Mouse (Mus musculus): ENCODE measurements around the gene Abcb10. TPM values are rescaled to one million over a fixed set of nuclear protein-coding genes. Genes with fewer than 3 reads are reported as not detected.
"Not testable (repeated sequence)": the region's sequence is repeated elsewhere in the genome, so short reads cannot be mapped to it uniquely, and the experiment has no call there.

Gene Abcb10
- polyA plus RNA-seq (2015; fragmentation: Nextera tagmentation; extraction: Ambion mirVana): 14.2 and 17.7 TPM in 2 replicates

GRCm38 (mm10) chr8:123982826-123983400 is at the start of gene Abcb10:
Gene Abcb10, minus strand, starts transcription at chr8:123983122.
- Histone ChIP-seq H3K4me3 (peak within 1 kb of the TSS; percentile 85), H3K27ac (peak within 1 kb of the TSS; percentile 78), H3K4me2 (peak within 1 kb of the TSS; percentile 90), H3K27me3 (no peaks in the 10 kb centered on the region), H3K9ac (peak within 1 kb of the TSS; percentile 59), H3K9me3 (no peaks in the 10 kb centered on the region), H3K36me3 (no peaks in the 10 kb centered on the region), H3K4me1 (peaks cover 14% of the 10 kb centered on the region)
- peak; percentile 94 for ATAC-seq (ENCODE audit: insufficient number of reproducible peaks, low FRiP score, low TSS enrichment, low read depth)
- WGBS: under 1% methylated on average over 43 of the region's 56 CpGs

DNA sequence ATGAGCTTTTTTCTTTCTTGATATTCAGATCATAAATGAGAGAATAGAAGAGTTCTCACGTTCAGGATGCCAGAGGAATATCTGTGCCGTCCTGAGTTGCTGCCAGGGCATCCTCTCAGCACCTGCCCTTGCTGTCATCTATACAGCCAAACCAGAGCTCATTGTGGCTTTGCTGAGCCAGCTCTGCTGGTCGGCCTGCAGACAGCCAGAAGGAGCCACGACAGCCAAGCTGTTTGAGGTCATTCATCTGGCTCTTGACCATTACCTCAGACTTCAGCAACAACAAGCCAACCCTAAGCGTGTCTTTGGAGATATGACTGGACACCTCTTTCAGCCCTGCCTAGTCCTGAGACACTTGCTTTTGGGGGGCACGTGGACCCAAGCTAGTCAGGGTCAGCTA is 44.9 kb upstream of the Abcb10 start:
- no peak overlapping the region for H3K4me3 ChIP-seq
- no peak for ATAC-seq (ENCODE audit: insufficient number of reproducible peaks, low FRiP score, low TSS enrichment, low read depth)
- H3K4me2 ChIP-seq: no peak overlapping the region
- peaks cover 71% of the 10 kb centered on the region for H3K36me3 ChIP-seq
- no peaks in the 10 kb centered on the region for H3K27me3 ChIP-seq
- H3K9me3 ChIP-seq: no peaks in the 10 kb centered on the region
- no peak overlapping the region for H3K9ac ChIP-seq
- WGBS: 95% methylated on average over 6 of the region's 6 CpGs
- H3K4me1 ChIP-seq: 0 out of 2 replicates have a peak, but pooled peaks cover 6% of the 10 kb centered on the region
- no peak overlapping the region for H3K27ac ChIP-seq

DNA sequence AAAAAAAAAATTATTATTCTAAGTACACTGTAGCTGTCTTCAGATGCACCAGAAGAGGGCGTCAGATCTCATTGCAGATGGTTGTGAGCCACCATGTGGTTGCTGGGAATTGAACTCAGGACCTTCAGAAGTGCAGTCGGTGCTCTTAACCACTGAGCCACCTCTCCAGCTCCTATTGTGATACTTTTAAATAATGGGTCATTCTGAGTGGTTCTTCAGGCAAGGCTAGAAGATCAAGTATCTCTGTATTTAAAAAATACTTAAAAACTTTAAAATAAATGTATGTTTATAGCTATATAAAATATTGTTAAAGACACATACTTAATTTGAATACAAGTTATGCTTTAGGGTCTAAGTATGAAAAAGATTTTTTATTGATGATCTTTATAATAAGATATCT is 43.3 kb upstream of the Abcb10 start:
- peaks cover 64% of the 10 kb centered on the region for H3K36me3 ChIP-seq
- not testable (repeated sequence) for H3K27ac ChIP-seq; H3K4me2 ChIP-seq; H3K9ac ChIP-seq; H3K4me1 ChIP-seq; ATAC-seq (ENCODE audit: insufficient number of reproducible peaks, low FRiP score, low TSS enrichment, low read depth); H3K9me3 ChIP-seq; H3K4me3 ChIP-seq; H3K27me3 ChIP-seq
- WGBS: 77% methylated on average over 2 of the region's 2 CpGs

DNA sequence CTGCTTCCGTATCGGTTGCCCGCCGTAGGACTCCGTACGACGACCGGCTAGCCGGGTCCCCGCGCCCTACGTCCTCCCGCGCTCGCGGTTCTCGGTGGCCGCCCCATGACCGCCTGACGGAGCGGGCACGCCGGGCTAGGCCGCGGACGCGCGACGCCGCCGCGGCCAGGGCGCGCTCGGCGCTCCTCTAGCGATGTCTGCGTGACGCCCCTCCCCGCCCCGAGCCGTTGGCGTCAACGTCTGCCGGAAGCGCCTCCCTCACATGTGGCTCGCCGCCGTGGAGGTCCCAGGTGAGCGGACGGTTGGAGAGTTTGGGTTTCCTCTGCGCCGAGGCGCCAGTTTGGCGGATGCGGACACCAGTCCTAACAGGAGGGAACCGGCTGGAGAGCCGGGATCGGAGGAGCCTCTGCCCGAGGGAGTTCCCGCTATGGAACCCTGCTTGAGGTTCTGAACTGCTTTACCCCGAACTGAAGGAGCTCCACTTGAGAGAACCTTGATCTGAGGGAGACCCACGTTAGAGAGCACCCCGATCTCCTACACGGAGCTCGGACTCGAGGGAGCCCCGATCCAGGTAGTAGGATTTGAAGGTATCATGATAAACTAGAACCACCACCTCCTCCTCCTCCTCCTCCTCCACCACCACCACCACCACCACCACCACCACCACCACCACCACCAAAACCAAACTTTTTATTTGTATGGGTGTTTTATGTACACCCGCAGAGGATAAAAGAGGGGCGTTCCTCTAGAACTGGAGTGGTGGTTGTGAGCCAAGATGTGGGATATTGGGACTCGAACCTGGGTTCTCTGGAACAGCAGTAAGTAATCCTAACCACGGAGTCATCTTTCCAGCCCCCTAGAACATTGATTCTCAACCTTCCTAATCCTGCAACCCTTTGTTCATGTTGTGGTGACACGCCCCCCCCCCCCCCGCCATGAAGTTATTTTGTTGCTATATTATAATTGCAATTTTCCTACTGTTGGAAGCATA is 38.6 kb upstream of the Abcb10 start, which contains the start of the genes Taf5l and Urb2:
Gene Taf5l (minus strand): TSS at position 161 of the 991 bp plus-strand sequence.
Gene Urb2 (plus strand): TSS at position 272 of the 991 bp plus-strand sequence.
- Histone ChIP-seq H3K4me1 (peaks cover 28% of the 10 kb centered on the region), H3K36me3 (peaks cover 20% of the 10 kb centered on the region), H3K9me3 (no peaks in the 10 kb centered on the region), H3K27ac (peak within 1 kb of the TSS; percentile 89), H3K4me2 (peak within 1 kb of the TSS; percentile 62), H3K27me3 (no peaks in the 10 kb centered on the region), H3K9ac (peak within 1 kb of the TSS; percentile 65), H3K4me3 (peak within 1 kb of the TSS; percentile 84)
- ATAC-seq (ENCODE audit: insufficient number of reproducible peaks, low FRiP score, low TSS enrichment, low read depth): peak; percentile 91
- WGBS: under 1% methylated on average over 72 of the region's 74 CpGs

GRCm38 (mm10) chr8:124020439-124021236 is 37.7 kb upstream of the Abcb10 start:
- peak; percentile 85 for ATAC-seq (ENCODE audit: insufficient number of reproducible peaks, low FRiP score, low TSS enrichment, low read depth)
- Histone ChIP-seq H3K9me3 (no peaks in the 10 kb centered on the region), H3K27me3 (no peaks in the 10 kb centered on the region), H3K4me2 (peak overlapping the region; percentile 59), H3K4me3 (peak overlapping the region; percentile 84), H3K9ac (peak overlapping the region; percentile 65), H3K4me1 (peaks cover 28% of the 10 kb centered on the region), H3K27ac (peak overlapping the region; percentile 89), H3K36me3 (peaks cover 15% of the 10 kb centered on the region)
- 1% methylated on average over 41 of the region's 87 CpGs for whole genome bisulfite sequencing

- Histone ChIP-seq H3K9ac (no peak overlapping the region), H3K27ac (no peak overlapping the region), H3K9me3 (no peaks in the 10 kb centered on the region), H3K4me2 (peak overlapping the region; percentile 59), H3K36me3 (peaks cover 8% of the 10 kb centered on the region), H3K4me1 (peaks cover 28% of the 10 kb centered on the region), H3K4me3 (peak overlapping the region; percentile 84), H3K27me3 (no peaks in the 10 kb centered on the region)
- ATAC-seq (ENCODE audit: insufficient number of reproducible peaks, low FRiP score, low TSS enrichment, low read depth): no peak
- 29% methylated on average over 13 of the region's 13 CpGs for WGBS
Measured at GRCm38 (mm10) chr8:124019782-124020181, 36.9 kb upstream of the Abcb10 start.

GRCm38 (mm10) chr8:124014751-124015150 is 31.8 kb upstream of the Abcb10 start:
- Histone ChIP-seq H3K9ac (no peak overlapping the region), H3K36me3 (peaks cover 4% of the 10 kb centered on the region), H3K4me3 (no peak overlapping the region), H3K9me3 (no peaks in the 10 kb centered on the region), H3K27me3 (no peaks in the 10 kb centered on the region), H3K4me2 (no peak overlapping the region), H3K27ac (no peak overlapping the region), H3K4me1 (peaks cover 11% of the 10 kb centered on the region)
- no peak for ATAC-seq (ENCODE audit: insufficient number of reproducible peaks, low FRiP score, low TSS enrichment, low read depth)
- WGBS: 76% methylated on average over 3 of the region's 3 CpGs

GRCm38 (mm10) chr8:124014299-124014698 is 31.4 kb upstream of the Abcb10 start:
- H3K36me3 ChIP-seq; H3K27me3 ChIP-seq; H3K4me3 ChIP-seq; ATAC-seq (ENCODE audit: insufficient number of reproducible peaks, low FRiP score, low TSS enrichment, low read depth); H3K4me1 ChIP-seq; H3K27ac ChIP-seq; H3K4me2 ChIP-seq; H3K9me3 ChIP-seq; H3K9ac ChIP-seq: not testable (repeated sequence)
- WGBS: 91% methylated on average over 7 of the region's 7 CpGs

DNA sequence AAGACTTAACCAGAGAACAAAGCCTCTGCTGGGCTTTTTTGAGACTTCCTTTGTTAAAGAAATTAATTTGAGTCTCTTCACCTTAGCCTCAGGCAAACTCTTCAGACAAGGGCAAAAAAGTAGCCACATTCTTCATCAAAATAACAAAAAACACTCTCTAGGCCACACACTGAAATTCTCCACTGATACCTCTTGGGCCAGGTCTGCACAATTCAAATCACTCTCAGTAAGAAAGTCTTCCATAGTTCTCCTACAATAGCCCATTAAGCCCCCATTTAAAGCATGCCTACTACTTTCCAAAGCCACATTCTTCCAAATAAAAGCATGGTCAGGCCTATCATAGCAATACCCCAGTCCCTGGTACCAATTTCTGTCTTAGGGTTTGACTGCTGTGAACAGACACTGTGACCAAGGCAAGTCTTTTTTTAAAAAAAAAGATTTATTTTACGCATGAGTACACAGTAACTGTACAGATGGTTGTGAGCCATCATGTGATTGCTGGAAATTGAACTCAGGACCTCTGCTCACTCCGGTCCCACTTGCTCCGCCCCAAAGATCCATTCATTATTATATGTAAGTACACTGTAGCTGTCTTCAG is 29.2 kb upstream of the Abcb10 start:
- peaks cover 29% of the 10 kb centered on the region for H3K36me3 ChIP-seq
- H3K4me3 ChIP-seq: no peak overlapping the region
- H3K4me2 ChIP-seq: no peak overlapping the region
- ATAC-seq (ENCODE audit: insufficient number of reproducible peaks, low FRiP score, low TSS enrichment, low read depth): no peak
- no peak overlapping the region for H3K27ac ChIP-seq
- no peaks in the 10 kb centered on the region for H3K4me1 ChIP-seq
- no peak overlapping the region for H3K9ac ChIP-seq
- no peaks in the 10 kb centered on the region for H3K9me3 ChIP-seq
- 94% methylated on average over 3 of the region's 3 CpGs for WGBS
- no peaks in the 10 kb centered on the region for H3K27me3 ChIP-seq

- H3K9me3 ChIP-seq: no peaks in the 10 kb centered on the region
- H3K4me3 ChIP-seq: no peak overlapping the region
- no peaks in the 10 kb centered on the region for H3K4me1 ChIP-seq
- H3K36me3 ChIP-seq: peaks cover 35% of the 10 kb centered on the region
- no peak overlapping the region for H3K4me2 ChIP-seq
- no peak for ATAC-seq (ENCODE audit: insufficient number of reproducible peaks, low FRiP score, low TSS enrichment, low read depth)
- no peak overlapping the region for H3K9ac ChIP-seq
- H3K27ac ChIP-seq: no peak overlapping the region
- H3K27me3 ChIP-seq: no peaks in the 10 kb centered on the region
- WGBS: 80% methylated on average over 3 of the region's 3 CpGs
Measured at GRCm38 (mm10) chr8:124011580-124011979, 28.7 kb upstream of the Abcb10 start.

DNA sequence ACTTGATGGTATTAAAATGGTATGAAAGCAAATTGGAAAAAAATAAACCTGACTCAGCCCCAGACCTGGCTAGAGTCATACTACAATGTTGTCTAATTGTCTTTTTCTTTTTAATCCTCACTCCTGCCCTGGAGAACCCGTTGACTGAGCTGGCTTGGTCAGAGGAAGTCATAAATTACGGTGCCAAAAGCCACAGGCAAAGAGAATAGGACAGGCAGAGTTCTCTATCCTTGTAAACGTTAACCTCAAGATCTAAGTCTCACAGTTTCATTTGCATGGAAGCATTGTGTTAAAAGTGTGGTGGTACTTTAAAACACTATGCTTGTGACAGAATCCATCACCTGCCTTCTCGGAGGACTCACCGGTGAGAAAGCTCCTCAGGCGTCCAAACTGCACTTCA is 24.9 kb upstream of the Abcb10 start:
- Histone ChIP-seq H3K9me3 (no peaks in the 10 kb centered on the region), H3K4me1 (no peaks in the 10 kb centered on the region), H3K4me3 (no peak overlapping the region), H3K4me2 (no peak overlapping the region), H3K27ac (no peak overlapping the region), H3K9ac (no peak overlapping the region), H3K27me3 (no peaks in the 10 kb centered on the region), H3K36me3 (peaks cover 72% of the 10 kb centered on the region)
- WGBS: 59% methylated on average over 6 of the region's 6 CpGs
- no peak for ATAC-seq (ENCODE audit: insufficient number of reproducible peaks, low FRiP score, low TSS enrichment, low read depth)

Measured in limb, embryonic 15.5 days (tissue).